Mouse (Mus musculus): ENCODE results near the gene Gm11009. TPM values are rescaled to one million over a fixed set of nuclear protein-coding genes. Genes with fewer than 3 reads are reported as not detected.
"Not testable (repeated sequence)": the region's sequence is repeated elsewhere in the genome, so short reads cannot be mapped to it uniquely, and the experiment has no call there.

Gm11009 gene
- not detected in 2 replicates for polyA plus RNA-seq (2015; fragmentation: Nextera tagmentation; extraction: Ambion mirVana)

GRCm38 (mm10) chr2:176319394-176319793, at the start of gene Gm11009:
TSS of gene Gm11009 (minus strand) at chr2:176319494.
- H3K4me2 ChIP-seq (ENCODE audit: low read depth, low read length); H3K9ac ChIP-seq (ENCODE audit: low read depth, low read length); H3K36me3 ChIP-seq (ENCODE audit: control insufficient read depth, insufficient read depth); H3K4me1 ChIP-seq (ENCODE audit: control insufficient read depth, low read depth, low read length); H3K9me3 ChIP-seq (replicated peaks; ENCODE audit: control insufficient read depth, low read length); H3K27me3 ChIP-seq (ENCODE audit: control insufficient read depth, insufficient read depth, low read depth, low read length); ATAC-seq (ENCODE audit: low read depth); H3K27ac ChIP-seq (ENCODE audit: low read length); H3K4me3 ChIP-seq (ENCODE audit: low read depth, low read length): not testable (repeated sequence)
- no CpG with 5 or more reads among the region's 2 CpGs for WGBS (ENCODE audit: insufficient replicate concordance)

Other genes with a start within 250 kb of the Gm11009 start
- gene Gm2004, start 169.7 kb downstream of the Gm11009 start, polyA plus RNA-seq (2015; fragmentation: Nextera tagmentation; extraction: Ambion mirVana), result 0.21 and 0.40 TPM in 2 replicates
- gene 2210418O10Rik, start 92.9 kb downstream of the Gm11009 start, polyA plus RNA-seq (2015; fragmentation: Nextera tagmentation; extraction: Ambion mirVana), result 3.3 and 4.3 TPM in 2 replicates
- gene Gm14435, start 104.1 kb upstream of the Gm11009 start, polyA plus RNA-seq (2015; fragmentation: Nextera tagmentation; extraction: Ambion mirVana), result 4.2 and 4.8 TPM in 2 replicates
- gene Gm14434, start 167.3 kb upstream of the Gm11009 start, polyA plus RNA-seq (2015; fragmentation: Nextera tagmentation; extraction: Ambion mirVana), result 0.26 and 1.4 TPM in 2 replicates
- not detected in 2 replicates for gene Zfp967, start 201.6 kb upstream of the Gm11009 start, polyA plus RNA-seq (2015; fragmentation: Nextera tagmentation; extraction: Ambion mirVana)